Mouse (Mus musculus): ENCODE data around the gene Frmd4b.
A peak's percentile ranks its signal among the peaks of the same experiment; 100 is the strongest.
"Not testable (repeated sequence)": the region's sequence is repeated elsewhere in the genome, so short reads cannot be mapped to it uniquely, and the experiment has no call there.

The Frmd4b gene

DNA sequence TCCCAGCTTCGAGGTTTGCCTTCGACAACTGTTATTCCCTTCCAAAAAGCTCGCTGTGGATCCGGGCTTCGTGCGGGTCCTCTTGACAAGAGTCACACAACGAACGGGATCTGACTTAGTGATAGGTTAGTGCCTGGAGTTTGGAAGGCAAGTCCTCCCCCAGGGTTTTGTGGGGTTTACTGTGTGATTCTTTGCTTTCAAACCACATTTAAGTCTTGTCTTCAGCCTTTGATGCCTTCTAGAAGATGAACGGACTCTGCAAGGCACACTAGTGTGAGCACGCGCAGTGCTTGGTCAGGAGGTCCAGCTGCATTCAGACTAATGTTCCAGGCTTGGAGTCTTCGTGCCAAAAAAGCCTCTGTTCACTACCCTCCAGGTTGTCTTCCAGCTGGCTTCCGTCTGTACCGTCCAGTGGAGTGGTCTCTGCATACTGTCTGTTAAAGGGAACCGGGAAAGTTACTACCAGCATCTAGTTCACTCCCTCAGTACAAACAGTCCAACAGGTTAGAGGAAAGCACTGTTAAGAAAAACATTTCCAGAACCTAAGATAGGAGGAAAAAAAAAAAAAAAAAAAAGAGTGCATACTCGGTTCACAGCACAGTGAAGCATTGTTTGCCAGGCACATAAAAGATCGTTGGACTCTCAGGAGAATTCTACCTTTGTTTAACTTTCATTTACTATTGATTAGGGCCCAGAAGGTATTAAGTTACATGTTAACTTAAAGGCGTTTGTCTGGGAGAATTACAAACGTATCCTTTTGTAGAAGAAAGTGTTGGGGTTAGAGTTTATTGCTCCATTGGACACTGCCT is 329.1 kb downstream of the Frmd4b start:
- no peak for DNase-seq

GRCm38 (mm10) chr6:97286332-97286731 is 331.0 kb downstream of the Frmd4b start:
- no peak for DNase-seq

- no peak for DNase-seq
These were observed 333.7 kb downstream of the Frmd4b start for GRCm38 (mm10) chr6:97283676-97284075.

DNA sequence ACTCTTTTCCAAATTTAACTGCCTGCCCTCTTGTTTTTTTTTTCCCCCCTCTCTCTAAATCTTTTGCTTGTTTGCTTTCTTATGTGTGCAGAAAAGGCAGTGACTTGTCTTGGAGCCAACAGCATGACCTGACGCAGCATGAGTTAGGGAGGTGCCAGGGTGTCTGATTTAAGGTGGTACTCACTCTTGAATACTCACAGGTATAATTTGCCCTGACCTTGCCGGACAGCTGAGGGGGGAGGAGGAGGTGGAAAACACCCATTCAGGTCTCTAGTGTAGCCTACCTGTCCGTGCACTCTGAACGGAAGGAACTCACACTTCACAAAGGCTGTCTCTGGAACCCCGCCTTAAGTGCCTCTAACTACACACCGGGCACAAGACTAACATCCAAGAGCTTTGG is 338.5 kb downstream of the Frmd4b start:
- peak; percentile 42 to 45 for DNase-seq

GRCm38 (mm10) chr6:97278014-97278787 is 339.1 kb downstream of the Frmd4b start:
- DNase-seq: peak; percentile 87 to 88

DNA sequence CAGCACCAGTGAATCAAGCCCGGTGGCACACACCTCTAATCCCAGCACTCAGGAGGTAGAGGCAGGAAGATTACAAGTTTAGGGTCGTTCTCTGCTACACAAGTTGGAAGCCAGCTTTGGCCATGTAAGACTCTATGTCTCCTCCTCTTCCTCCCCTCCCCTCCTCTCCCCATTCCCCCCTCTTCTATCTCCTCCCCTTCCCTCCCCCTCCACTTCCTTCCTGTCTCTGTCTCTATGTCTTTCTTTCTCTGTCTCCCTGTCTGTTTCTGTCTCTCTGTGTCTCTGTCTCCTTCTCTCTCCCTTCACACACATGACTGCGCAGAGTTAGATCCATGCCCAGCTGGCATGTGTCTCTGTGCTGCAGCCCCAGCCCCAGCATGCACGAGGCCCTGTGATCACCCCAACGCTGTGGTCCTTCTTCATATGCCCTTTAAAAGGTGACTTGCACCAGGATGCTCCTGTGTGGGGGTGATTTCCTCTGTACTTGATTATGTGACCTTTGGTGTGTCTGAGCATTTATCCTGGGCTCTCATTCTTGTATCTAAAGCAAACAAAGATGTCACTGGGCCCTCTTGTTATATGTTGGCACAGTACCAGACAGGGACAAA is 340.3 kb downstream of the Frmd4b start:
- no peak for DNase-seq

- peak in 1 of 2 experiments; percentile 22 for DNase-seq
These were observed 341.0 kb downstream of the Frmd4b start for GRCm38 (mm10) chr6:97276366-97276765.

GRCm38 (mm10) chr6:97275760-97276159 is 341.6 kb downstream of the Frmd4b start:
- no peak for DNase-seq

GRCm38 (mm10) chr6:97273777-97274176 is 343.6 kb downstream of the Frmd4b start:
- DNase-seq: no peak

DNA sequence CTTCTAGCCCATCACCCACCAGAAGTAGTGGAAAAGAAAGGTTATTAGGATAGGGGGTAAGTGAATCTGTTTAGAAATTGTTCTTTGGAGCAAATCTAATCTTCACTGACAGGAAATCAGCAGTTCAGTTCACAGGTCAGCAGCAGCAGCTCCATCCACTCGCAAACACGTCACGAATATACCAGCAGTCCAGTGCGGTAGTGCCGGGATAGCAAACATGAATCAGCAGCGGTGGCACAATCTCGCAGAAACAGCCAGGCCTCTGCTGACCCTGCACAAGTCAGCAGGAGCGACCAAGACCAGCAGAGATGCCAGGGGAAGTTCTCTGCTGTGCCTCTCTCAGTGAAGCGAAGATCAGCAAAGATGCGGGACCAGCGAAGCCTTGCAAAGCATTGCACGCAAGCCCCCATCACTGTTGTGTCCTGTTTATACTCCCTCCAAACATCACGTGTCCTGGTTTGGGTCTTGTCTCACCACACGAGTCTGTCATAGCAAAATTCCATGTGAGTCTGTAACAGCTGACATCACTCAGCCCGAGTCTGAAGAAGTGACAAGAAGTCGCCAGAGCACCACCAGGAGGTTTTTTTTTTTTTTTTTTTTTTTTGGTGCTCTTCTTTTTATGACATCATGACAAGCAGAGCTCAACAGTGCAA is 344.2 kb downstream of the Frmd4b start:
- DNase-seq: no peak

DNA sequence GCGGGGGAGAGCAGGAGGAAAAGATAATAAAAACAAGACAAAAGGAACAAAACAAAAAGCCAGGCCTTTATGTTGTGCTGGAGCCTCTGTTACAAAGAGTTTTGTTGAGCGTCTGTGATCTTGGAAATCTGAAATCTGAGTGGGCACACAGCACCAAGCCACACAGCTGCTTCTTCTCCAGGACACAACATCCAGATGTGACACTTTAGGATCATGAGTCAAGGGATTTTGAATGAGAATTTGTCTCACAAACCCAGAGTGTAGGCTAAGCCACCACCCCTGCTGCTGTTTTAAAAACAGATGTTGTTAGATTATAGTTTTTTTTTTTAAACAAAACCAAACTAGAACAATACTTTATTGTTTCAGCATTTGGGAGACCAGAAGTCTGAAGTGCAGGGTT is 345.0 kb downstream of the Frmd4b start:
- no peak for DNase-seq

DNA sequence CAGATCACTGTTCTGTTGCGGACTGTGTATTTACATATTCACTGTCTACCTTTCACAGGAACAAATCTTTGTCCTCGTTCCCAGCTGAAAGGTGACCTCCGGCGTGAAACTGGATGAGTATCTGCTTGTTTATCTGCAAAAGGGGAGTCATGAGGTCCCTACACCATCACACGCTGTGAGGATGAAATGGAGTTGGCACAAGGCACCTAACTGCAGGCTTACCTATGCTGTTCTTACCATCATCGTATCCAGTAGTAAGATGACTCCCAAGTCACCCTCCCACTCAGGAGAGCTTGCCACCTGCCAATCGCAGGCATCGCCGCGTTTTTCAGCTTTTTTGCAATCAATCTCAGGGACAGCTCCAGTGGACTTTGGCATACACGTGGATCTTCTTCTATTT is 347.7 kb downstream of the Frmd4b start:
- no peak for DNase-seq

GRCm38 (mm10) chr6:97267132-97267531 is 350.2 kb downstream of the Frmd4b start:
- no peak for DNase-seq

GRCm38 (mm10) chr6:97266661-97267060 is 350.7 kb downstream of the Frmd4b start:
- DNase-seq: no peak

- DNase-seq: no peak
These were observed 351.6 kb downstream of the Frmd4b start for GRCm38 (mm10) chr6:97265705-97266104.

- no peak for DNase-seq
These were observed 352.1 kb downstream of the Frmd4b start for GRCm38 (mm10) chr6:97265240-97265639.

- DNase-seq: not testable (repeated sequence)
These were observed 353.6 kb downstream of the Frmd4b start for GRCm38 (mm10) chr6:97263750-97264149.

- DNase-seq: no peak
These were observed 355.1 kb downstream of the Frmd4b start for GRCm38 (mm10) chr6:97262229-97262628.

DNA sequence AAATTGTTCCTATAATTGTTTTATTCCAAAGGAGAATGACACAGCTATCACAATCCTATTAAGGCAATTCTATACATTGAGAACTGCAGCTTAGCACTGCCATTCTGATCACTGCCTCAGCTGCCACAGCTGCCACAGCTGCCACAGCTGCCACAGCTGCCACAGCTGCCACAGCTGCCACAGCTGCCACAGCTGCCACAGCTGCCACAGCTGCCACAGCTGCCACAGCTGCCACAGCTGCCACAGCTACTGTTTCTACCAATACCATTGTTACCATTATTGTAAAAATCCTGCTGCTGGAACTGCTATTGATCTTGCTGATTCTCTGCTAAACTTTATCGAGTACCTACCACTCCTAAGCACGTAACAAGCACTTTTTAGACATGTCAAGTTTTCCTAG is 357.4 kb downstream of the Frmd4b start:
- DNase-seq: not testable (repeated sequence)

GRCm38 (mm10) chr6:97258489-97258888 is 358.9 kb downstream of the Frmd4b start:
- DNase-seq: no peak

DNA sequence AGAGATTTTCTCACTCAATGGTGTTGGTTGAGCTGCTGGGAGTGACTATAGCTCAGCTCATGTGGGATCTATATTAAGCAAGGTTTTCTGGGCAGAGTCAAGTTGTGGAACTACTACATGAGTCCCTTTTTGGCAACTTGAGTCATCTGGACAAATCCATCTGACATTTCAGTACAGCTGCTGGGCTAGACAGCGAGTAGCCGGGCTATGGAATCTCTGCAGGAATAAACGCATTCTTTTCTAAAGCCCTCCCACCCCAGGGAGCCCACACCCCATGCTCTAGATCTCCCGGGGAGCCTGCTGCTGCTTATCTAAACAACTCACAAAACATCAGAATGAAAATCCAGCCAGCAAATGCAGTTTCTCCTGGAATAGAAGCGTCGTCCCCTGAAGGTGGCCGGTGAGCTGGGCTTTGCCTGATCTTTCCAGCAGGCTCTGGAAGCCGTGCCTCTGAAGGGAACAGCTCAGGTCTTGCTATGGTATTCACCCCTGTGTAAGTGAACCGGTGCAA is 364.6 kb downstream of the Frmd4b start, which contains the start of gene Lmod3:
Lmod3 (minus strand) TSS at position 49 of the 511 bp plus-strand sequence.
- DNase-seq: no peak

DNA sequence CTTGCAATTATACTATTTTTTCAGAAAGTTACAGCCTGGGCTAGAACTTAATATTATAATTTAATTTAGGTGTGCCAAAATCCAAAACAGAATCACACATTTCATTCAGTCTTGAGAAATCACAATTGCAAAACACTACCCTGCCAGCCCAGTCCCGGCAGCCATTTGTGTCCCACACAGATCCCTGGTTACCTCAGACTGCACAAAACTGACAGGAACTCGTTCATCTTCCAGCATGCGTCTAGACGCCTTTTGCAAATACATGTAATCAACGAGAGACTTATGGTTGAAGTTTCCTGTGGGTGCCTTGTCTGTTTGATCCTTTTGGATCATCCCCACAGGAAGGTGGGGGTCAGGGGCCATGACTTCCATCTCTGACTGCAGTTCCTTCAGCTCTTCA is 365.3 kb downstream of the Frmd4b start:
- DNase-seq: no peak

DNA sequence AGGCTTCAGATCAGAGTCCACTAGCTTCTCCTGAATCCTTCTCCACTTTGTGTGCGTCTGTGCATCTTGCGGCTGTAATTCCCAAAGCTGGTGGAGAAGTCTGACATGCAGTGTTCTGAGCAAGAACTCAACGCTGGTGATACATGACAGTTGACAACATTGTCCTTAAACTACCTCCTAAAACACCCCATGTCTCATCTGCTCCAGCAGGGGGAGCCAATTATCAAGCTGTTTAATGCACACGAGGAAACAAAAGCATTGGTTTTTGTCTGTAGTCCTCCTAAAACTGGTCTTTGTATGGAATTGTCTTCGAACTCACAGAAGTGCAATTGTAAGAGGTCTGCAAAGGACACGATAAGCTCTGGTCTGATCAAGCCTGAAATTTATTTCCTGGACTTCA is 366.4 kb downstream of the Frmd4b start:
- peak; percentile 67 to 68 for DNase-seq
